Mouse (Mus musculus): ENCODE results near the gene Etnppl. TPM values are rescaled to one million over a fixed set of nuclear protein-coding genes. Genes with fewer than 3 reads are reported as not detected.

Gene Etnppl
- polyA plus RNA-seq, 1 experiment from 2014 or later = not detected

DNA sequence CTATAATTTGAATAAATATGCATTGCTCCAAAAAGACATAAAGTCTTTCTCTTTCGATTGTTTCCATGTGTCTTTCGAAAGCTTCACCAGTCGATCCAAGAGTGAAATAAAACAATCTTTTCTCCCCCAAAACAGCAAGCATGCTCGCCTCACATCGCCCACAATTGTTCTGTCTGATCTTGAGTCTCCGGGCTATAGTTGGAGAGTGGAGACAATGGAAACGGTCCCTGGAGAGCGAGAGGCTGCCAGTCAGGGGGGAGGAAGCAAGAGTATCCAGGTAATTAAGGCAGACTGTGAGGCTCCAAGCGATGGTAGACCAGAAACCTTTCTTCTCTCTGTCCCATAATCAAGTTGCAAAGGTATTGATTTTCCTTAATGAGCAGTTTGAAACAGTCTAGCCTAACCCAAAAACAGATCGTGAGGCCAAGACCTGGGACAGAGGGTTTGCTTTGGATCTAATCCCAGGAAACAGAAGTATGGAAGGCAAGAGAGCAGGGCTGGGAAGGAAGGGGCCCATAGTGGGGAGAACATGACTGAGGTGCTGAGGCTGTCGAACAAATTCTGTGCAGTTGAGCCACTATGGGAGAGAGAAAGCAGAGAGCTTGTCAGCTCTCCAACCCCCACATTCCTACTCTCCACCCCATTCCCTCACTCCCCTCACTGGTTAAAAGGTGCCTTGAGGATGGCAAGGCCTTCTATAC, 29.0 kb downstream of the Etnppl start:
- ATAC-seq (replicated peaks; ENCODE audit: low FRiP score, low TSS enrichment, low read depth) (no peak), DNase-seq (ENCODE audit: low spot score) (no peak)
- H3K9ac ChIP-seq (ENCODE audit: low read length) = no peak overlapping the region
- H3K4me2 ChIP-seq (ENCODE audit: low read length) = no peak overlapping the region
- H3K9me3 ChIP-seq (ENCODE audit: control insufficient read depth, low read length) = no peaks in the 10 kb centered on the region
- no peaks in the 10 kb centered on the region for H3K4me1 ChIP-seq (replicated peaks; ENCODE audit: control insufficient read depth, insufficient read depth, low read length)
- H3K4me3 ChIP-seq (ENCODE audit: low read depth, low read length) = no peak overlapping the region
- H3K27ac ChIP-seq (ENCODE audit: low read depth) = no peak overlapping the region
- no peaks in the 10 kb centered on the region for H3K27me3 ChIP-seq (replicated peaks; ENCODE audit: control insufficient read depth, insufficient read depth, low read length)
- H3K36me3 ChIP-seq (ENCODE audit: control insufficient read depth, insufficient read depth, low read length) = no peaks in the 10 kb centered on the region
- 83% methylated on average over 11 of the region's 11 CpGs for WGBS

DNA sequence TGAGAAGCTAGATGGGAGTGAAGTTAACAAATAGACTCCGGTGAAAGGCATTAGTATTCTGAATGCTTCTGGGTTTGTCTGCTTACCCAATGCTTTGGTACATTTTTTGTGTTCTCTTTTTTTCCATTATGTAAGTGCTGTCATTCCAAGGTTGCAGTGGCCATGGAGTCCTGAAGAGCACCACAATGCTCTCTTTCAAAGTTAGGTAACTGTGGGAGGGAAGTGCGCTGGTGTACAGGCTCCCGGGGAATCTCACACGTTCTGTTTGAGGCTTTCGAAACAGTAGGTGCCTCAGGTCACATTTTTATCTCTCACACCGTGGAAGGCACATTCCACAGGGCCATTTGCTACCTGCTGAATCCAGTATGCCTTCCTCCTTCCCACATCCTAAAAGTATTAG, 32.3 kb downstream of the Etnppl start:
- DNase-seq (ENCODE audit: low spot score) (no peak), ATAC-seq (replicated peaks; ENCODE audit: low FRiP score, low TSS enrichment, low read depth) (no peak)
- WGBS = 49% methylated on average over 6 of the region's 6 CpGs
- Histone ChIP-seq H3K4me3 (ENCODE audit: low read depth, low read length) (no peak overlapping the region), H3K9me3 (ENCODE audit: control insufficient read depth, low read length) (no peaks in the 10 kb centered on the region), H3K4me1 (replicated peaks; ENCODE audit: control insufficient read depth, insufficient read depth, low read length) (no peaks in the 10 kb centered on the region), H3K4me2 (ENCODE audit: low read length) (no peak overlapping the region), H3K36me3 (ENCODE audit: control insufficient read depth, insufficient read depth, low read length) (no peaks in the 10 kb centered on the region), H3K9ac (ENCODE audit: low read length) (no peak overlapping the region), H3K27ac (ENCODE audit: low read depth) (no peak overlapping the region), H3K27me3 (replicated peaks; ENCODE audit: control insufficient read depth, insufficient read depth, low read length) (no peaks in the 10 kb centered on the region)

DNA sequence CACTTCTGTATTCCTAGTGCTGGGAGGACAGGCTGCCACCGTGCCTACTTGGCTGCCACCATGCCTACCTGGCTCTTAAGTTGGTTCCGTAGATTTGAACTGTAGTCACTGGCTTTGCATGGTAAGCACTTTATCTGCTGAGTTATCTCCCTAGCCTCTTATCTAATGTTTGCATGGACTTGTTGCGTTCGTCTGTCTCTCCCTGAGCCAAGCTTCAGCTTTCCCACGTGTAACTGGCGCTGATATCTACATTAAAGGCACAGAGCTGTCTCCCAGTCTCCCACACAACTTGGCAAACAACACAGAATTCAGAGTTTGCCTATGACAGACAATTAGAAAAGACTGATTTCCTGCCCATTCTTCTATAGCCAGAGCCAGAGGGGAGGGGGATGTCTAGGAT, 43.4 kb downstream of the Etnppl start:
- WGBS = 46% methylated on average over 6 of the region's 6 CpGs
- H3K4me3 ChIP-seq (ENCODE audit: low read depth, low read length) = no peak overlapping the region
- no peaks in the 10 kb centered on the region for H3K36me3 ChIP-seq (ENCODE audit: control insufficient read depth, insufficient read depth, low read length)
- no peak for DNase-seq (ENCODE audit: low spot score)
- H3K27ac ChIP-seq (ENCODE audit: low read depth) = no peak overlapping the region
- no peak for ATAC-seq (replicated peaks; ENCODE audit: low FRiP score, low TSS enrichment, low read depth)
- H3K4me1 ChIP-seq (replicated peaks; ENCODE audit: control insufficient read depth, insufficient read depth, low read length) = no peaks in the 10 kb centered on the region; the same call in 1 of the 2 replicates
- H3K4me2 ChIP-seq (ENCODE audit: low read length) = no peak overlapping the region
- no peak overlapping the region for H3K9ac ChIP-seq (ENCODE audit: low read length)
- H3K9me3 ChIP-seq (ENCODE audit: control insufficient read depth, low read length) = no peaks in the 10 kb centered on the region
- H3K27me3 ChIP-seq (replicated peaks; ENCODE audit: control insufficient read depth, insufficient read depth, low read length) = no peaks in the 10 kb centered on the region

DNA sequence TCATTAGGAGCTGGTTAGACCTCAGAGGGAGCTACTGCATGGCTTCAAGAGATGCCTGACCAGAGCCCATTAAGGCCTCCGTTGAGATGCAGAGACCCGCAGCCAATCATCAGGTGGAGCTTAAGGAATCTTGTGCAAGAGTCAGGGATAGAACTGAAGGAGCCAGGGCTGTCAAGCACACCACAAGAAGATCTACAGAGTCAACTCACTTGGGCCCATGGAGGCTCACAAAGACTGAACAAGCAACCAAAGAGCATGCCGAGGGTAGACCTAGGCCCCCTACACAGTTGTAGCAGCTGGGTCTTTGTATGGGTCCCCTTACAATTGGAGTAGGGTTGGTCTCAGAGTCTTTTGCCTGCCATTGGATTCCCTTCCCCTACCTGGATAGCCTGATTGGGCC, 45.2 kb downstream of the Etnppl start:
- H3K27ac ChIP-seq (ENCODE audit: low read depth) = no peak overlapping the region
- WGBS = 91% methylated on average over 3 of the region's 3 CpGs
- H3K4me1 ChIP-seq (replicated peaks; ENCODE audit: control insufficient read depth, insufficient read depth, low read length) = no peaks in the 10 kb centered on the region; the same call in 1 of the 2 replicates
- no peaks in the 10 kb centered on the region for H3K27me3 ChIP-seq (replicated peaks; ENCODE audit: control insufficient read depth, insufficient read depth, low read length)
- H3K36me3 ChIP-seq (ENCODE audit: control insufficient read depth, insufficient read depth, low read length) = no peaks in the 10 kb centered on the region
- H3K4me3 ChIP-seq (ENCODE audit: low read depth, low read length) = no peak overlapping the region
- peak; percentile 18 for DNase-seq (ENCODE audit: low spot score)
- ATAC-seq (replicated peaks; ENCODE audit: low FRiP score, low TSS enrichment, low read depth) = no peak
- no peak overlapping the region for H3K4me2 ChIP-seq (ENCODE audit: low read length)
- H3K9ac ChIP-seq (ENCODE audit: low read length) = no peak overlapping the region
- H3K9me3 ChIP-seq (ENCODE audit: control insufficient read depth, low read length) = no peaks in the 10 kb centered on the region

DNA sequence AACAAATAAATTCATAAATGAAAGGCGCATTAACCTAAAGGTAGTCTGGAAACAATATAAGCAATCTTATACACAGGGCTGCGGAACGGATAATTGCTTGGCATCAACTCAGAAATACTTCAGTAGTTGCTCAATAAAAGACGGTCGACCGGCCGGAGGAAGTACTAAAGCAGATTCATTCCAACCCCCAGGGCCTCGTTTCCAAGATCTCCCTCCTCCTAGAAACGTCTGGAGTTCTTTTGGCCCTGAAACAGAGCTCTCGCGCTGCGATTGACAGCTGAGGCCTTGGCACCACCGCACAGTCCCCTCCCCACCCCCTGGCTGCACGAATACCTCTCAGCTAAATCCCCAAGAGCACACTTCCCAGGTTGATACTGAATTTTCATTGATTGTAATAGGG, 54.0 kb downstream of the Etnppl start:
- DNase-seq (ENCODE audit: low spot score) (no peak), ATAC-seq (replicated peaks; ENCODE audit: low FRiP score, low TSS enrichment, low read depth) (no peak)
- H3K4me2 ChIP-seq (ENCODE audit: low read length) = no peak overlapping the region
- H3K36me3 ChIP-seq (ENCODE audit: control insufficient read depth, insufficient read depth, low read length) = no peaks in the 10 kb centered on the region
- no peak overlapping the region for H3K27ac ChIP-seq (ENCODE audit: low read depth)
- H3K9ac ChIP-seq (ENCODE audit: low read length) = no peak overlapping the region
- H3K9me3 ChIP-seq (ENCODE audit: control insufficient read depth, low read length) = no peaks in the 10 kb centered on the region
- H3K27me3 ChIP-seq (replicated peaks; ENCODE audit: control insufficient read depth, insufficient read depth, low read length) = no peaks in the 10 kb centered on the region
- WGBS = 65% methylated on average over 14 of the region's 14 CpGs
- H3K4me1 ChIP-seq (replicated peaks; ENCODE audit: control insufficient read depth, insufficient read depth, low read length) = no peaks in the 10 kb centered on the region
- no peak overlapping the region for H3K4me3 ChIP-seq (ENCODE audit: low read depth, low read length)

DNA sequence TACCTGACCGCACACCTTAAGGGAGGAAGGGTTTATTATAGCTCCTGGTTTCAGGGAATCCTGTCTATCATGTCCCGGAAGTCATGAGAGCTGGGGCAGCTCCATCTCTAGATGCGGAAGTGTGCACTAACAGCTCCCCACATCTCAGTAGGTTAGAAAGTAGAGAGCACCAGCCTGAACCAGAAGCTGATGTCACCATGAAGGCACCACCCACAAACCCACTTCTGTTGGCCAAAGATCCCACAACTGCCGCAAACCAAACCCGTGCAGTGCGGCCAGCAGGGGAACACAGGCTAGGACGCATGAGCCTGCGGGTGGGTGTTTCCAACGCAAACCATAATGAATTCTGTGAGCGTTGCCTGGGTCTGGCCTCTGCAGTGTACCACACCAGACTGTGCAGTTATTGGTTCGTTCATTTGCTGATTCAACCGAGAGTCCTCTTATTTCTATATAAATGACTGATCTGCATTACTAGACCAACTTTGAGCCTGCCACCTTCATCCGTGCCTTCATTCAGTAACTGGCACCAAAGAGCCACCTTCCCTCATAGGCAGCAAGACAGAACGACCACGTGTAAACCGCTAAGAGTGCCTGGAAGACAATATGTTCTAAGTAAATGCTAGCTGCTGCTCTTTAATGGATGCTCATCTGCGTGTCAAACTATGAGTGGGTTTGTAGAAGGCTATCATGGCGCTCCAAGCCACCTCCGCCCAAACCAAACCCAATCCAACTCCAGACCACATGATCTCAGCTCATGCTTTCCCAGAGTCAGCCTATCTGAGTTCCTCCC, 60.6 kb downstream of the Etnppl start:
- Histone ChIP-seq H3K4me1 (replicated peaks; ENCODE audit: control insufficient read depth, insufficient read depth, low read length) (no peaks in the 10 kb centered on the region), H3K4me3 (ENCODE audit: low read depth, low read length) (no peak overlapping the region), H3K36me3 (ENCODE audit: control insufficient read depth, insufficient read depth, low read length) (no peaks in the 10 kb centered on the region), H3K4me2 (ENCODE audit: low read length) (no peak overlapping the region), H3K27ac (ENCODE audit: low read depth) (no peak overlapping the region), H3K9ac (ENCODE audit: low read length) (no peak overlapping the region), H3K9me3 (ENCODE audit: control insufficient read depth, low read length) (no peaks in the 10 kb centered on the region), H3K27me3 (replicated peaks; ENCODE audit: control insufficient read depth, insufficient read depth, low read length) (no peaks in the 10 kb centered on the region)
- no peak for DNase-seq (ENCODE audit: low spot score)
- WGBS = 93% methylated on average over 19 of the region's 19 CpGs
- ATAC-seq (replicated peaks; ENCODE audit: low FRiP score, low TSS enrichment, low read depth) = no peak

DNA sequence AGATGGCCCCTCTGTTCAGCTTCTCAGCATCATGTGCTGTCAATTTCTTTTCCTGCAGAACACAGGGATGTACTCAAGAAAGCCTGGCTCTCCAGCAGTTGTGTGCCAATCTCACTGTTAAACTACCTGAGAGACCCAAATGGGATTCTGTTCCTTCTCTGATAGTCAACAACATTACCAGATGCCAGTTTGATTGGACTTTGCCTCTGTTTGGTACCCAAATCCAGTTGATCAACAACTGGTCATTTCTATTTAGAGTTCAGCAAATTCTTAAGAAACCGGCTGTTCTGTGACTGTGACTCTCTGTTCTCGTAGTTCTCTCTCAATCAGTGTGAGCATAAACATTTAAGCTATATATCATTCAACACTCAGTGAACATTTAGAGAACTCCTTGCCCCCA, 64.0 kb downstream of the Etnppl start:
- Histone ChIP-seq H3K9ac (ENCODE audit: low read length) (no peak overlapping the region), H3K36me3 (ENCODE audit: control insufficient read depth, insufficient read depth, low read length) (no peaks in the 10 kb centered on the region), H3K4me1 (replicated peaks; ENCODE audit: control insufficient read depth, insufficient read depth, low read length) (no peaks in the 10 kb centered on the region), H3K9me3 (ENCODE audit: control insufficient read depth, low read length) (no peaks in the 10 kb centered on the region), H3K4me3 (ENCODE audit: low read depth, low read length) (no peak overlapping the region), H3K27ac (ENCODE audit: low read depth) (no peak overlapping the region), H3K27me3 (replicated peaks; ENCODE audit: control insufficient read depth, insufficient read depth, low read length) (no peaks in the 10 kb centered on the region), H3K4me2 (ENCODE audit: low read length) (no peak overlapping the region)
- ATAC-seq (replicated peaks; ENCODE audit: low FRiP score, low TSS enrichment, low read depth) (no peak), DNase-seq (ENCODE audit: low spot score) (no peak)
- WGBS = 80% methylated on average over 2 of the region's 2 CpGs

DNA sequence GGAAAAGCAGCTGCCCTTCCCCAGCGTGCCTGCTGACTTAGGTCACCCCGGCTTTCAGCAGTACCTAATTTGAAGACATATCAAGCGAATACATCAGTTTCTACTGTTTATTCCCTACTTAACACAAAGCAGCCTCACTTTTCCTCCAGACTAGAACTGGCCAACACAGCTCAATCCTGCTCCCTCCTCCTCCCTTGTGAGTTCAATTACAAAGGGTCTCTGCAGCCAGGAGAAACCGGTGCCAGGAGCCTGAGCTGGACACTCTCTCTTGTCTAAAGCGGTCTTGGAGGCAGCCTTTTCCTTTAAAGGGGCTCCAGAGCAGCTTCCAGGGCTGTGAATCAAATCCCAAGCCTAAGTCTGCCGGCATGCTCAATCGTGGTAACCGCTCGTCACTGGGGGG, 64.9 kb downstream of the Etnppl start:
- no peaks in the 10 kb centered on the region for H3K4me1 ChIP-seq (replicated peaks; ENCODE audit: control insufficient read depth, insufficient read depth, low read length)

DNA sequence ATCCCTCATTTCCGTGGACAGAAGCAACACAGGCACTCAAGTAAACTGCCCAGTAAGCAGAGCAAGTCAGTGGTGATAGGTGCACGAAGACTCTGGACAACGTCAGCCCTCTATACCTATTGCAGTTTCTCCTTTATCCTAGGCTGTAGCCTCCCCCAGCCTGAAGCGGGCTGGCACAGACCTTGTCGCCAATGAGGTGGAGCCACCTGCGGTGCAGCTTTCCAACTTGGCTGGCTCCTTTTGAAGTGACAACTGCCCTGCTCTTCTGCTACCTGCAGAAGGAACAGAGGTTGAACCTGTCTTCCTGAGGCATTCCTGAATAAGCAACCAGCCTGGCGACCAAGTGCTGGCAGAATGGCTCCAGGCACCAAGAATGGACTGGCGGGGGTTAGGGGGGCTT, 66.6 kb downstream of the Etnppl start:
- WGBS = 82% methylated on average over 8 of the region's 8 CpGs
- Histone ChIP-seq H3K4me2 (ENCODE audit: low read length) (no peak overlapping the region), H3K9me3 (ENCODE audit: control insufficient read depth, low read length) (no peaks in the 10 kb centered on the region), H3K27me3 (replicated peaks; ENCODE audit: control insufficient read depth, insufficient read depth, low read length) (no peaks in the 10 kb centered on the region), H3K36me3 (ENCODE audit: control insufficient read depth, insufficient read depth, low read length) (no peaks in the 10 kb centered on the region), H3K4me3 (ENCODE audit: low read depth, low read length) (no peak overlapping the region), H3K4me1 (replicated peaks; ENCODE audit: control insufficient read depth, insufficient read depth, low read length) (no peaks in the 10 kb centered on the region), H3K27ac (ENCODE audit: low read depth) (no peak overlapping the region), H3K9ac (ENCODE audit: low read length) (no peak overlapping the region)
- DNase-seq (ENCODE audit: low spot score) = no peak
- ATAC-seq (replicated peaks; ENCODE audit: low FRiP score, low TSS enrichment, low read depth) = no peak

More for the DNA sequence above, 64.9 kb downstream of the Etnppl start:
- Histone ChIP-seq H3K27ac (ENCODE audit: low read depth) (no peak overlapping the region), H3K4me2 (ENCODE audit: low read length) (no peak overlapping the region), H3K9me3 (ENCODE audit: control insufficient read depth, low read length) (no peaks in the 10 kb centered on the region), H3K36me3 (ENCODE audit: control insufficient read depth, insufficient read depth, low read length) (no peaks in the 10 kb centered on the region), H3K4me3 (ENCODE audit: low read depth, low read length) (no peak overlapping the region), H3K9ac (ENCODE audit: low read length) (no peak overlapping the region), H3K27me3 (replicated peaks; ENCODE audit: control insufficient read depth, insufficient read depth, low read length) (no peaks in the 10 kb centered on the region)
- DNase-seq (ENCODE audit: low spot score) (no peak), ATAC-seq (replicated peaks; ENCODE audit: low FRiP score, low TSS enrichment, low read depth) (no peak)
- WGBS = 79% methylated on average over 9 of the region's 9 CpGs
